Mouse (Mus musculus): ENCODE data around the gene Tsfm.

DNA sequence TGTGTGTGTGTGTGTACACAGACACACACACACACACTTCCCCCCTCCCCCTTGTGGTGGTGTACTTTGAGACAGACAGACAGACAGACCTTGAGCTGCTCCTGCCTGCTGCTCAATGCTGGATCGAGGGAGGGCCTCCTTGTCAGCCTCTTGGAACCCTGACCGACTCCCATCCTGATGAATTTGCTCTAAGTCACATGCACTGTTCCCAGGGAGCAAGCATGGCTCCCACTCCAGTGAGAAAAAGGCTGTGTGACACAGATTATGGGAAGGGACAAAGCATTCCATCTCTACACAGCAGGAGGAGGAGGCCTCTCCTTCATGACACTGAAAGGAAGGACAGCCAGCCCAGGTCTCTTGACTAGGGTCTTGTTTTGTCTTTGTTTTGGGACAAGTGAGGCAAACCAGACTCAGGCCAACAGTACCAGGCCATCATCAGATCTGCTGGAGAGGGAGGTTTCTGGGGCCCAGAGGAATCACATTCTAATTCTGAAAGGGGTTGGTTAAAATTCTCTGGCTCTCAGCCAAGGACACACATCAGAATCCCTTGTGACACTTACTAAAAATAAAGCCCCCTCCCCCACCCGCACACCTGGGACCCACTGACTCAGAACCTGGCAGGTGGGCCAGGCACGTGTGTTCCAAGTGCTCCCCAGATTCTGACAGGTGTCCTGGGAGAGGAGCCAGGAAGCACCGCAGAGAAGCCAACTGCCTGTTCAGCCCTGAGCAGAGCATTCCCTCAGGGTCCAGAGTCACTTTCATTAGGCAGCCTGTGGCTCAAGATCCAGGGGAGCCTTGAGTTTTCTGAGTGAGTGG is 46.2 kb downstream of the Tsfm start:
- no peak for TF ChIP-seq CTCF (IDR thresholded peaks at IDR 0.05; ENCODE audit: borderline replicate concordance, insufficient read depth, low read length)
- 0 out of 2 replicates have a peak, but pooled peaks have one; percentile 17 for TF ChIP-seq POLR2A (IDR thresholded peaks at IDR 0.05; ENCODE audit: low read depth, low read length)

Measured in embryonic fibroblast, embryonic 13.5 days (primary cell).